In the genomic region with DNA sequence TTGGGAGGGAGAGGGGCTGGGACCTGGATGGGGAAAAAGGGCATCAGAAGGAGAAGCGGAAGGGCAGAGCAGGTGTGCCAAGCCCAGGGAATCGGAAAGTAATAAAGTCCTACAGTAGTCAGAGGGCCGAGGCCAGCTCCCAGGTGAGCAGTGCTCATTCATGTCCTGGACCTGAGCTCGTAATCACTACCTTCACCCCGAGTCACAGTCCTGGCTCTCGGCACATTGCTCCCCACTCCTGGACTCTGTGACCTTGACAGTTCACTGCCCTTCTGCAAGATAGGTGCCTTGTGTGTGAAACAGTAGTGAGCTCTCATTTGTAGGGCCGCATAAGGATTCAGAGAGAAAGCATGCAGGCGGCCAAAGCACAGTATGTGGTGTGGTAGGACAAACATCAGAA, we compare ENCODE assay signal across 21 mouse cellular contexts.
DNase-seq lines count a peak whose midpoint lies in the region; ATAC-seq and TF ChIP-seq lines count a peak whose summit lies in the region.
"Had no signal": no experiment of that assay in that cellular context is flagged by ENCODE, and none has a peak within 500 bp of the region (broad histone marks: within the 10 kb centered on the region; RNA-seq: fewer than 3 reads in every experiment).

No protein-coding gene starts in this region.

- no peaks in the 10 kb centered on the region; the same call in 1 of the 2 replicates for H3K79me2 ChIP-seq in liver, adult 2 months (ENCODE audit: control insufficient read depth, insufficient read depth, low read length)

- H3K27ac ChIP-seq in intestine, embryonic 15.5 days, result no peak overlapping the region
- no peak overlapping the region for H3K27ac ChIP-seq in intestine, postnatal 0 days (ENCODE audit: low read depth, low read length)
- H3K27ac ChIP-seq in liver, adult 2 months (replicated peaks; ENCODE audit: insufficient read depth, low read depth, low read length), result peak overlapping the region; percentile 55
- no peak overlapping the region for H3K27ac ChIP-seq in intestine, embryonic 16.5 days (ENCODE audit: low read length)
- H3K27ac ChIP-seq in liver, postnatal 0 days (ENCODE audit: low read depth), result no peak overlapping the region
- H3K27ac ChIP-seq: embryonic facial prominence, embryonic 12.5 days; forebrain, embryonic 15.5 days; heart, adult 2 months; heart, embryonic 15.5 days had no signal

- peak; percentile 97 for DNase-seq in liver, adult 2 months (ENCODE audit: extremely low read depth, low read depth, low spot score)
- no peak for DNase-seq in liver
- DNase-seq in liver, postnatal 0 days, result no peak
- no peak for DNase-seq in heart, adult 11 months
- DNase-seq: adrenal gland, postnatal 10 days; B cell, adult 2 months; cerebellum, adult 11-12 months; cerebellum, adult 9-10 months; cerebellum, postnatal 25 days; gastrocnemius, postnatal 10 days; heart, adult 2 months; heart, postnatal 14 days had no signal

- no peak overlapping the region for H3K4me2 ChIP-seq in intestine, embryonic 15.5 days (replicated peaks)
- no peak overlapping the region for H3K4me2 ChIP-seq in intestine, postnatal 0 days (replicated peaks; ENCODE audit: low read depth)
- no peak overlapping the region for H3K4me2 ChIP-seq in intestine, embryonic 16.5 days (ENCODE audit: low read depth, low read length)
- H3K4me2 ChIP-seq in liver, postnatal 0 days (ENCODE audit: low read depth, low read length), result no peak overlapping the region
- H3K4me2 ChIP-seq: embryonic facial prominence, embryonic 12.5 days; forebrain, embryonic 15.5 days; heart, embryonic 11.5 days; heart, embryonic 15.5 days had no signal

- H3K36me3 ChIP-seq in intestine, embryonic 15.5 days, result no peaks in the 10 kb centered on the region
- no peaks in the 10 kb centered on the region for H3K36me3 ChIP-seq in intestine, postnatal 0 days (ENCODE audit: control insufficient read depth, insufficient read depth)
- H3K36me3 ChIP-seq in liver, adult 2 months (ENCODE audit: control insufficient read depth, insufficient read depth, low read length), result no peaks in the 10 kb centered on the region
- H3K36me3 ChIP-seq in intestine, embryonic 16.5 days (ENCODE audit: control insufficient read depth, insufficient read depth, low read length), result no peaks in the 10 kb centered on the region
- no peaks in the 10 kb centered on the region for H3K36me3 ChIP-seq in liver, postnatal 0 days (replicated peaks; ENCODE audit: insufficient read depth, low read length)
- H3K36me3 ChIP-seq: embryonic facial prominence, embryonic 12.5 days; forebrain, embryonic 15.5 days; G1E; heart, embryonic 15.5 days had no signal

- no peaks in the 10 kb centered on the region for H3K27me3 ChIP-seq in intestine, embryonic 15.5 days (replicated peaks)
- H3K27me3 ChIP-seq in intestine, postnatal 0 days (replicated peaks; ENCODE audit: control insufficient read depth, insufficient read depth, low read length), result no peaks in the 10 kb centered on the region
- H3K27me3 ChIP-seq in liver, adult 2 months (ENCODE audit: control insufficient read depth, insufficient read depth, low read length), result no peaks in the 10 kb centered on the region
- no peaks in the 10 kb centered on the region for H3K27me3 ChIP-seq in intestine, embryonic 16.5 days (replicated peaks; ENCODE audit: control insufficient read depth, insufficient read depth, low read length)
- no peaks in the 10 kb centered on the region for H3K27me3 ChIP-seq in liver, postnatal 0 days (ENCODE audit: insufficient read depth, low read length)
- H3K27me3 ChIP-seq: embryonic facial prominence, embryonic 12.5 days; forebrain, embryonic 15.5 days; heart, embryonic 15.5 days had no signal

- no peak for TF ChIP-seq CTCF in intestine, postnatal 0 days (IDR thresholded peaks at IDR 0.05; ENCODE audit: low read depth)
- TF ChIP-seq CTCF in liver, adult 2 months (IDR thresholded peaks at IDR 0.05; ENCODE audit: low read depth, low read length), result no peak
- TF ChIP-seq CTCF in liver, postnatal 0 days (IDR thresholded peaks at IDR 0.05; ENCODE audit: low read depth), result no peak

- H3K4me1 ChIP-seq in intestine, embryonic 15.5 days (replicated peaks), result no peaks in the 10 kb centered on the region
- no peaks in the 10 kb centered on the region for H3K4me1 ChIP-seq in intestine, postnatal 0 days (replicated peaks; ENCODE audit: control insufficient read depth, insufficient read depth, low read length)
- H3K4me1 ChIP-seq in liver, adult 2 months (ENCODE audit: control insufficient read depth, insufficient read depth, low read length), result peaks cover 31% of the 10 kb centered on the region
- peaks cover 4% of the 10 kb centered on the region; the same call in 1 of the 2 replicates for H3K4me1 ChIP-seq in intestine, embryonic 16.5 days (ENCODE audit: control insufficient read depth, insufficient read depth, low read length)
- H3K4me1 ChIP-seq in liver, postnatal 0 days (ENCODE audit: insufficient read depth), result peaks cover under 1% of the 10 kb centered on the region
- H3K4me1 ChIP-seq: embryonic facial prominence, embryonic 12.5 days; forebrain, embryonic 15.5 days; heart, embryonic 15.5 days had no signal

- ATAC-seq in intestine, embryonic 15.5 days, result peak; percentile 58
- no peak for ATAC-seq in intestine, postnatal 0 days
- peak; percentile 70; the same call in 1 of the 2 replicates for ATAC-seq in intestine, embryonic 16.5 days
- ATAC-seq in liver, postnatal 0 days, result peak; percentile 23; the same call in 1 of the 2 replicates
- ATAC-seq: CD4-positive, CD25-positive, alpha-beta regulatory T cell, adult 4 months; forebrain, embryonic 15.5 days had no signal

- H3K9me3 ChIP-seq in intestine, embryonic 15.5 days, result no peaks in the 10 kb centered on the region
- no peaks in the 10 kb centered on the region for H3K9me3 ChIP-seq in intestine, postnatal 0 days (ENCODE audit: control insufficient read depth)
- no peaks in the 10 kb centered on the region for H3K9me3 ChIP-seq in intestine, embryonic 16.5 days (ENCODE audit: control insufficient read depth, low read length)
- no peaks in the 10 kb centered on the region for H3K9me3 ChIP-seq in liver, postnatal 0 days (ENCODE audit: low read length)
- H3K9me3 ChIP-seq: embryonic facial prominence, embryonic 12.5 days; forebrain, embryonic 15.5 days; heart, embryonic 15.5 days had no signal

- no peak overlapping the region for H3K4me3 ChIP-seq in intestine, embryonic 15.5 days (replicated peaks)
- no peak overlapping the region for H3K4me3 ChIP-seq in intestine, postnatal 0 days (ENCODE audit: low read depth, low read length)
- H3K4me3 ChIP-seq in liver, adult 2 months (ENCODE audit: insufficient read depth, low read depth, low read length), result no peak overlapping the region
- H3K4me3 ChIP-seq in intestine, embryonic 16.5 days (ENCODE audit: low read length), result no peak overlapping the region
- no peak overlapping the region for H3K4me3 ChIP-seq in liver, postnatal 0 days (ENCODE audit: low read depth, low read length)
- H3K4me3 ChIP-seq: embryonic facial prominence, embryonic 12.5 days; forebrain, embryonic 15.5 days; heart, adult 2 months; heart, embryonic 15.5 days had no signal

- no peak for TF ChIP-seq POLR2A in liver, adult 2 months (IDR thresholded peaks at IDR 0.05; ENCODE audit: extremely low read depth, insufficient read depth, low read length)

- TF ChIP-seq EP300 in liver, postnatal 0 days (IDR thresholded peaks at IDR 0.05; ENCODE audit: low read depth), result no peak

- WGBS in intestine, embryonic 15.5 days, result 80% methylated on average over 8 of the region's 8 CpGs
- WGBS in intestine, postnatal 0 days, result 62% methylated on average over 8 of the region's 8 CpGs
- 16% methylated on average over 8 of the region's 8 CpGs for WGBS in liver, adult 2 months
- 79% methylated on average over 8 of the region's 8 CpGs for WGBS in intestine, embryonic 16.5 days
- WGBS in liver, postnatal 0 days (ENCODE audit: insufficient replicate concordance), result 57% methylated on average over 8 of the region's 8 CpGs

- no peak overlapping the region for H3K9ac ChIP-seq in intestine, embryonic 15.5 days
- H3K9ac ChIP-seq in intestine, postnatal 0 days (ENCODE audit: low read depth, low read length), result no peak overlapping the region
- H3K9ac ChIP-seq in liver, adult 2 months (ENCODE audit: low read depth, low read length), result peak overlapping the region; percentile 4; the same call in 1 of the 2 replicates
- H3K9ac ChIP-seq in intestine, embryonic 16.5 days (ENCODE audit: low read depth, low read length), result no peak overlapping the region
- no peak overlapping the region for H3K9ac ChIP-seq in liver, postnatal 0 days (replicated peaks)
- H3K9ac ChIP-seq: embryonic facial prominence, embryonic 12.5 days; forebrain, embryonic 15.5 days; heart, embryonic 15.5 days had no signal
